Mouse (Mus musculus) hindbrain, embryonic 13.5 days (tissue): ENCODE results near the gene Lmtk2. TPM values are rescaled to one million over a fixed set of nuclear protein-coding genes. Genes with fewer than 3 reads are reported as not detected.

Experiments
- ATAC-seq: fragments of 200-750 bp; cut with Nextera tagmentation; 2 replicates; pipeline ENCODE4 v1.8.0; 2017; ENCODE audit warnings: moderate TSS enrichment; ENCODE audit not compliant: low FRiP score
- H3K27ac ChIP-seq: fragments of 300-500 bp; sonication (generic); 2 replicates; pipeline ENCODE4 v1.5.1; 2015; ENCODE audit warnings: inconsistent platforms, mild to moderate bottlenecking, moderate library complexity
- H3K27me3 ChIP-seq: fragments of 300-500 bp; sonication (generic); 2 replicates; pipeline ENCODE4 v1.6.1; 2015; ENCODE audit warnings: mild to moderate bottlenecking, inconsistent platforms
- H3K36me3 ChIP-seq: fragments of 300-500 bp; sonication (generic); 2 replicates; pipeline ENCODE4 v1.6.1; 2015; ENCODE audit warnings: mild to moderate bottlenecking, inconsistent platforms
- H3K4me1 ChIP-seq: fragments of 300-500 bp; sonication (generic); replicated peaks from 2 replicates; pipeline ENCODE4 v1.6.1; 2015; ENCODE audit warnings: inconsistent platforms
- H3K4me2 ChIP-seq: fragments of 300-500 bp; sonication (generic); 2 replicates; pipeline ENCODE4 v1.6.1; 2015; ENCODE audit warnings: inconsistent platforms, mild to moderate bottlenecking, moderate library complexity
- H3K4me3 ChIP-seq: fragments of 300-500 bp; sonication (generic); 2 replicates; pipeline ENCODE4 v1.5.1; 2015; ENCODE audit warnings: mild to moderate bottlenecking, inconsistent platforms
- H3K9ac ChIP-seq: fragments of 300-500 bp; sonication (generic); 2 replicates; pipeline ENCODE4 v1.6.1; 2015; ENCODE audit warnings: mild to moderate bottlenecking, inconsistent platforms
- H3K9me3 ChIP-seq: fragments of 300-500 bp; sonication (generic); 2 replicates; pipeline ENCODE4 v1.6.1; 2016; ENCODE audit warnings: inconsistent platforms
- WGBS: fragments of 180-500 bp; shearing (Covaris S2); methylation state at CpG from one replicate; pipeline ENCODE4 v1.1.7; 2015; 5-methylcytosine and 5-hydroxymethylcytosine counted together
- polyA plus RNA-seq: library from polyadenylated mRNA; unstranded; fragments of >200 nt; fragmentation: Nextera tagmentation; extraction: Ambion mirVana; gene quantifications from 2 replicates; pipeline ENCODE4 v1.2.1, GENCODE M21; 2015

Gene Lmtk2
- polyA plus RNA-seq, 1 experiment from 2014 or later: 7.2 TPM

DNA sequence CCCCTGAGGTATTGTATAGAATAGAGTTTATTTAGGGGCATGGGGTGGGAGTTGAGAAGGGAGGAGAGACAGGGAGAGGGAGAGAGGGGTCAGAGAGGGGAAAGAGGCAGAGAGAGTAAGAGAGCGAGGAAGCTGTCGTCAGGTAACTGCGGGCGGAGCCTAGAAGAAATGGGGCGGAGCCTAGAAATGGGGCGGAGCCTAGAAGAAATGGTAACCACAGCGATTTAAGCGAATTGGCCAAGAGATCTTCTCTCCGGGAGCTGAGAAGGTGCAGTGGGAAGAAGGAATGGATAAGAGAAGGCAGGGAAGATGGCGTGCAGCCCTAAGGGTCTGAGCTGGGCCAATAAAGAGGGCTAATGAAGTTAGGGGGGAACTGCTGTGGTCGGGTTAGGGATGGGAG lies 126.0 kb downstream of the Lmtk2 start:
- no peak overlapping the region for H3K4me3 ChIP-seq
- WGBS: 32% methylated on average over 11 of the region's 11 CpGs
- no peaks in the 10 kb centered on the region for H3K9me3 ChIP-seq
- H3K27me3 ChIP-seq: no peaks in the 10 kb centered on the region
- H3K27ac ChIP-seq: no peak overlapping the region
- no peak for ATAC-seq
- no peak overlapping the region for H3K9ac ChIP-seq
- H3K36me3 ChIP-seq: no peaks in the 10 kb centered on the region
- peaks cover 26% of the 10 kb centered on the region for H3K4me1 ChIP-seq
- H3K4me2 ChIP-seq: no peak overlapping the region

DNA sequence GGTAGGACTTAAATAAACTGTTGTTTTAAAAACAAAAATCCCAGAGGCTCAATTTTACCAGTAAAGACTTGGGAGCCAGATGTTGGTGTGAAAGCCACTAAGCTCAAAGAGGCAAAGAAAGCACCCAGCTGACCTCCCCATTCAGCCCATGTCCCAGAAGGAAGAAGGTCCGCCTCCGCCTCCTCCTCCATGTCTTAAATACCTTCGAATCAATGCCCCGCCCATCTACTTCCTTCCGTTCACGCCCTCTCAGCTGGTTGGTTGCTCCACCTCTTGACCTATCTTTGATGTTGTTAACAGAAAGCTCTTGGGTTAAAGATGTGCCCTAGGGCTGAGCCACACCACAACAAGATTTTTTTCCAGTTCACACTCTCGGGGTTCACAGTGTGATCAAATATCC lies 130.0 kb downstream of the Lmtk2 start:
- H3K36me3 ChIP-seq: no peaks in the 10 kb centered on the region
- H3K9ac ChIP-seq: no peak overlapping the region
- no peak overlapping the region for H3K4me2 ChIP-seq
- 94% methylated on average over 7 of the region's 7 CpGs for WGBS
- ATAC-seq: no peak
- no peaks in the 10 kb centered on the region for H3K9me3 ChIP-seq
- no peak overlapping the region for H3K4me3 ChIP-seq
- H3K27ac ChIP-seq: no peak overlapping the region
- H3K4me1 ChIP-seq: no peaks in the 10 kb centered on the region
- no peaks in the 10 kb centered on the region for H3K27me3 ChIP-seq

DNA sequence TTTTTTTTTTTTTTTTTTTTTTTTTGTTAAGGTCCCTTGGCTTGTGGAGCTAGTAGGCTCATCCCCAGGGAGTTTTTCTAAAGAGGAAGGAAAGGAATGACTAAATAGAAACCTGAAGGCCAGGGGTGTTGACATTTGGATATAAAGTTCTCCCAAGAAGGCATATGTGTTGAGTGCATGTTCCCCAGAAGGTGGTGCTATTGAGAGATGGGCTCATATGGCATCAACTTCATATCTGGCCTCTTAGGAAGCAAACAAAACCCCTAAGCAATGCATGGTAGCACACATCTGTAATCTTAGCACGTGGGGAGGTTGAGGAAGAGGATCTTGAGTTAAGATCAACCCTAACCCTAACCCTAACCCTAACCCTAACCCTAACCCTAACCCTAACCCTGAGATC lies 131.2 kb downstream of the Lmtk2 start:
- ATAC-seq: no peak
- Histone ChIP-seq H3K36me3 (no peaks in the 10 kb centered on the region), H3K9me3 (no peaks in the 10 kb centered on the region), H3K4me3 (no peak overlapping the region), H3K27ac (no peak overlapping the region), H3K4me2 (no peak overlapping the region), H3K4me1 (no peaks in the 10 kb centered on the region), H3K27me3 (no peaks in the 10 kb centered on the region), H3K9ac (no peak overlapping the region)
- WGBS: 73% methylated on average over 1 of the region's 1 CpGs

DNA sequence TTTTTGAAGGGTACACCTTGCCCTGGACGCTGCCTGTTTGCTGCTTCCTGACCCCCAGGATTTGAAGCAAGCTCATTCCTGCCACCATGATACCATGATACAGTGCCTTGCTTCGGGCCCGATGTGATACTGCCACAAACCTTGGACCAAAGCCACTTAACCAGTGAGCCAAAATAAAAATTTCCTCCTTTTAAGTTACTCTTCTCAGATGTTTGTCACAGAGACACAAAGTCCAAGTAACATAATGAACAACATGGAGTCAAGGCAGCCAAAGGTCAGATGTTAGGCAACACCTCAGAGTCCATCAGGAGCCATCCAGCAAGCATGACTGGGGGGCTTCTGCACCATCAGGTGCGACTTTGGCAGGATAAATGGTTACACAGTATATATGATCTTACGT lies 132.3 kb downstream of the Lmtk2 start:
- no peak overlapping the region for H3K9ac ChIP-seq
- no peak overlapping the region for H3K4me2 ChIP-seq
- no peaks in the 10 kb centered on the region for H3K4me1 ChIP-seq
- no peak overlapping the region for H3K4me3 ChIP-seq
- H3K9me3 ChIP-seq: no peaks in the 10 kb centered on the region
- H3K36me3 ChIP-seq: no peaks in the 10 kb centered on the region
- WGBS: 85% methylated on average over 5 of the region's 5 CpGs
- no peak for ATAC-seq
- no peak overlapping the region for H3K27ac ChIP-seq
- no peaks in the 10 kb centered on the region for H3K27me3 ChIP-seq

DNA sequence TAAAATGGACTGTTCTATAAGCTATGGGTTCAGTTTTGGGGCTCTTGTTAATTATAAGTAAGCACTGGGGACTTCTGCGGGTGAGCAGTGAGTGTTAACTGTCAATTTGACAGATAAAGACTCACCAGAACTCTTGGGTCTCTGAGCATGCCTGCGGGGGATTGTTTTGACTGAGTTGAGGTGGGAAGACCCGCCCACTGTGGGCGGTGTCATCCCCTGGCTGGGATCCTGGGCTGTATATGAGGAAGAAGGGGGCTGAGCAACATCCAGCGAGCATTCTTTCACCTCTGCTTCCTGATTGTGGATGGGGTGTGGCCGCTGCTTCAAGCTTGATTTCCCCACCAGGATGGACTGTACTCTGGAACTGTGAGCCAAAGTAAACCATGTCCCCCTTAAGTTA lies 134.0 kb downstream of the Lmtk2 start:
- Histone ChIP-seq H3K4me3 (no peak overlapping the region), H3K9me3 (no peaks in the 10 kb centered on the region), H3K27ac (no peak overlapping the region), H3K4me2 (no peak overlapping the region), H3K36me3 (no peaks in the 10 kb centered on the region), H3K4me1 (no peaks in the 10 kb centered on the region), H3K27me3 (no peaks in the 10 kb centered on the region), H3K9ac (no peak overlapping the region)
- ATAC-seq: no peak
- WGBS: 72% methylated on average over 6 of the region's 6 CpGs

DNA sequence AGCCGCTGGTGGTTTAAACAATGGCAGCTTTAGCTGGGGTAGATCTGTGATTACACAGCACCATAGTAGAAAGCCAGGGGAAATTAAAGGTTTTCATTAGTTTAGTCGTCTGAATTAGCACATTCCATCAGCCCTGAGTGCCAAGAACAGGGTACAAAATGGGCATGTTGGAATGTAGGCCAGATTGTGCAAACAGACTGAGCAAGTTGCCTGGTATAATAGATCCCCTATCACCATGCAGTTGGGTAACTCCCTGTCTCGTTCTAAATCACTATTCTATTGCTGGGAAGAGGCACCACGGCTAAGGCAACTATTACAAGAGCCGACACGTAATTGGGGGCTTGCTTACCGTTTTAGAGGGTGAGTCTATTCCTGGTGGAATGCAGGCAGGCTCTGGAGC lies 134.5 kb downstream of the Lmtk2 start:
- no peak for ATAC-seq
- Histone ChIP-seq H3K4me1 (no peaks in the 10 kb centered on the region), H3K4me3 (no peak overlapping the region), H3K9ac (no peak overlapping the region), H3K9me3 (no peaks in the 10 kb centered on the region), H3K36me3 (no peaks in the 10 kb centered on the region), H3K27me3 (no peaks in the 10 kb centered on the region), H3K27ac (no peak overlapping the region), H3K4me2 (no peak overlapping the region)
- 87% methylated on average over 7 of the region's 7 CpGs for WGBS

Other genes with a start within 250 kb of the Lmtk2 start
- gene Ankrd61, start 202.8 kb upstream of the Lmtk2 start, polyA plus RNA-seq: 0.43 and 0.66 TPM in 2 replicates
- gene Aimp2, start 190.6 kb upstream of the Lmtk2 start, polyA plus RNA-seq: 82.8 and 83.2 TPM in 2 replicates
- 26.8 and 33.1 TPM in 2 replicates for gene Pms2, start 190.5 kb upstream of the Lmtk2 start, polyA plus RNA-seq
- gene Gm42421, start 172.3 kb upstream of the Lmtk2 start, polyA plus RNA-seq: 1.9 and 2.4 TPM in 2 replicates
- 3.1 and 3.2 TPM in 2 replicates for gene Rsph10b, start 167.4 kb upstream of the Lmtk2 start, polyA plus RNA-seq
- gene Ccz1, start 85.6 kb upstream of the Lmtk2 start, polyA plus RNA-seq: 80.9 and 88.5 TPM in 2 replicates
- gene Ocm, start 73.8 kb upstream of the Lmtk2 start, polyA plus RNA-seq: 0.70 TPM in 1 of 2 replicates, not detected in the other
- gene Bhlha15, start 89.8 kb downstream of the Lmtk2 start, polyA plus RNA-seq: 0.14 and 0.17 TPM in 2 replicates
- gene Tecpr1, start 123.2 kb downstream of the Lmtk2 start, polyA plus RNA-seq: 41.5 and 42.1 TPM in 2 replicates
- 116 and 125 TPM in 2 replicates for gene Bri3, start 144.0 kb downstream of the Lmtk2 start, polyA plus RNA-seq